Mouse (Mus musculus) CH12.LX (cell line): ENCODE results near the gene Hcn4. TPM values are rescaled to one million over a fixed set of nuclear protein-coding genes. Genes with fewer than 3 reads are reported as not detected.

Experiments used
- DNase-seq: peaks from one replicate; pipeline ENCODE4 v3.0.0-alpha.2; 2013; ENCODE audit errors: extremely low read depth
- H3K27ac ChIP-seq: 2 replicates; pipeline ENCODE4 v1.5.1; 2012; ENCODE audit warnings: low read depth, mild to moderate bottlenecking, control low read depth, moderate library complexity; ENCODE audit not compliant: insufficient read depth
- H3K27me3 ChIP-seq: replicated peaks from 2 replicates; pipeline ENCODE3; 2012; ENCODE audit warnings: inconsistent platforms
- H3K36me3 ChIP-seq, 2 experiments: replicated peaks in 1 of 2; 2 replicates each; pipeline versions ENCODE3 to v1.6.1; 2012; ENCODE audit warnings: inconsistent platforms in 1 of 2, low read length in 1 of 2, mild to moderate bottlenecking in 1 of 2, mixed read lengths in 1 of 2, moderate library complexity in 1 of 2; ENCODE audit not compliant: control insufficient read depth in 1 of 2, insufficient read depth in 1 of 2
- H3K4me1 ChIP-seq, 2 experiments: 2 replicates each; pipeline ENCODE4 v1.6.1; 2012; ENCODE audit warnings: inconsistent platforms in 1 of 2, moderate library complexity in 1 of 2; ENCODE audit not compliant: insufficient read depth in 2 of 2, control insufficient read depth in 1 of 2
- H3K4me2 ChIP-seq: 2 replicates; pipeline ENCODE4 v1.6.1; 2012; ENCODE audit warnings: low read depth, mild to moderate bottlenecking, control low read depth; ENCODE audit not compliant: poor library complexity, insufficient read depth, severe bottlenecking
- H3K4me3 ChIP-seq, 3 experiments: fragments of 150-350 bp in 1 of 3; sonication (generic) in 1 of 3; replicated peaks in 1 of 3; 2 replicates each; pipeline versions ENCODE3 to v1.5.1; 2011 to 2012; ENCODE audit warnings: low read depth in 2 of 3, low read length in 2 of 3, mild to moderate bottlenecking in 2 of 3, moderate library complexity in 2 of 3, control low read depth in 1 of 3, improper control_type of control experiment in 1 of 3, inconsistent platforms in 1 of 3, mixed read lengths in 1 of 3; ENCODE audit not compliant: poor library complexity in 1 of 3
- H3K79me2 ChIP-seq: replicated peaks from 2 replicates; pipeline ENCODE4 v1.6.1; 2012; ENCODE audit warnings: mild to moderate bottlenecking, moderate library complexity; ENCODE audit not compliant: control insufficient read depth, poor library complexity, insufficient read depth, severe bottlenecking; ENCODE audit errors: extremely low read depth
- H3K9ac ChIP-seq: 2 replicates; pipeline ENCODE4 v1.6.1; 2012; ENCODE audit warnings: low read depth, mild to moderate bottlenecking, control low read depth, moderate library complexity; ENCODE audit not compliant: insufficient read depth
- H3K9me3 ChIP-seq: replicated peaks from 2 replicates; pipeline ENCODE3; 2012; ENCODE audit warnings: low read length, inconsistent platforms, mixed read lengths
- BHLHE40 ChIP-seq: IDR thresholded peaks from 2 replicates; pipeline ENCODE4 v1.6.1; 2011; ENCODE audit warnings: mild to moderate bottlenecking, low read depth, low read length, improper control_type of control experiment
- CHD1 ChIP-seq: IDR thresholded peaks from 2 replicates; pipeline ENCODE4 v1.6.1; 2012; ENCODE audit warnings: low read depth, low read length, improper control_type of control experiment, inconsistent platforms
- CHD2 ChIP-seq: IDR thresholded peaks from 2 replicates; pipeline ENCODE4 v1.6.1; 2011; ENCODE audit warnings: low read length, improper control_type of control experiment
- CTCF ChIP-seq, 2 experiments: IDR thresholded peaks in 1 of 2; conservative IDR thresholded peaks in 1 of 2; 2 replicates each; pipeline ENCODE4 v1.5.1; 2011 to 2012; ENCODE audit warnings: low read depth in 2 of 2, low read length in 2 of 2, improper control_type of control experiment in 1 of 2, inconsistent platforms in 1 of 2, mild to moderate bottlenecking in 1 of 2, moderate library complexity in 1 of 2
- ELF1 ChIP-seq: IDR thresholded peaks from 2 replicates; pipeline ENCODE4 v1.6.1; 2014; ENCODE audit warnings: low read depth, mild to moderate bottlenecking, inconsistent platforms, low read length, improper control_type of control experiment
- EP300 ChIP-seq: IDR thresholded peaks from 2 replicates; pipeline ENCODE4 v1.6.1; 2011; ENCODE audit warnings: low read length, improper control_type of control experiment
- ETS1 ChIP-seq: conservative IDR thresholded peaks from 2 replicates; pipeline ENCODE4 v1.6.1; 2012; ENCODE audit warnings: low read depth, mild to moderate bottlenecking, inconsistent platforms, low read length, improper control_type of control experiment, moderate library complexity
- HCFC1 ChIP-seq: IDR thresholded peaks from 2 replicates; pipeline ENCODE4 v1.6.1; 2012; ENCODE audit warnings: low read depth, mild to moderate bottlenecking, inconsistent platforms, low read length, improper control_type of control experiment
- IRF4 ChIP-seq: IDR thresholded peaks from 2 replicates; pipeline ENCODE4 v1.6.1; 2014; ENCODE audit warnings: low read depth, mild to moderate bottlenecking, inconsistent platforms, low read length, improper control_type of control experiment
- JUN ChIP-seq: IDR thresholded peaks from 2 replicates; pipeline ENCODE4 v1.6.1; 2011; ENCODE audit warnings: low read depth, mild to moderate bottlenecking, low read length, improper control_type of control experiment, moderate library complexity; ENCODE audit not compliant: insufficient read depth
- KAT2A ChIP-seq: IDR thresholded peaks from 2 replicates; pipeline ENCODE4 v1.6.1; 2012; ENCODE audit warnings: low read length, improper control_type of control experiment, inconsistent platforms; ENCODE audit not compliant: insufficient replicate concordance
- MAX ChIP-seq: IDR thresholded peaks from 2 replicates; pipeline ENCODE4 v1.6.1; 2011; ENCODE audit warnings: low read length, improper control_type of control experiment
- MAZ ChIP-seq: IDR thresholded peaks from 2 replicates; pipeline ENCODE4 v1.6.1; 2012; ENCODE audit warnings: low read depth, mild to moderate bottlenecking, inconsistent platforms, low read length, improper control_type of control experiment, moderate library complexity
- MEF2A ChIP-seq: IDR thresholded peaks from 2 replicates; pipeline ENCODE4 v1.6.1; 2014; ENCODE audit warnings: low read depth, mild to moderate bottlenecking, inconsistent platforms, low read length, improper control_type of control experiment, borderline replicate concordance
- MYC ChIP-seq: IDR thresholded peaks from 2 replicates; pipeline ENCODE4 v1.6.1; 2011; ENCODE audit warnings: low read depth, mild to moderate bottlenecking, improper control_type of control experiment, low read length
- NELFE ChIP-seq: IDR thresholded peaks from 2 replicates; pipeline ENCODE4 v1.6.1; 2011; ENCODE audit warnings: low read depth, low read length, improper control_type of control experiment
- RAD21 ChIP-seq: IDR thresholded peaks from 2 replicates; pipeline ENCODE4 v1.6.1; 2011; ENCODE audit warnings: low read depth, mild to moderate bottlenecking, low read length, improper control_type of control experiment, moderate library complexity
- RCOR1 ChIP-seq: conservative IDR thresholded peaks from 2 replicates; pipeline ENCODE4 v1.6.1; 2012; ENCODE audit warnings: low read depth, mild to moderate bottlenecking, inconsistent platforms, low read length, improper control_type of control experiment
- SIN3A ChIP-seq: IDR thresholded peaks from 2 replicates; pipeline ENCODE4 v1.6.1; 2012; ENCODE audit warnings: low read length, improper control_type of control experiment, inconsistent platforms
- SMC3 ChIP-seq: IDR thresholded peaks from 2 replicates; pipeline ENCODE4 v1.6.1; 2011; ENCODE audit warnings: low read depth, low read length, improper control_type of control experiment
- TCF12 ChIP-seq: IDR thresholded peaks from 2 replicates; pipeline ENCODE4 v1.6.1; 2014; ENCODE audit warnings: low read depth, mild to moderate bottlenecking, inconsistent platforms, low read length, improper control_type of control experiment
- UBTF ChIP-seq: IDR thresholded peaks from 2 replicates; pipeline ENCODE4 v1.6.1; 2012; ENCODE audit warnings: low read depth, mild to moderate bottlenecking, inconsistent platforms, low read length, improper control_type of control experiment, moderate library complexity
- USF1 ChIP-seq: IDR thresholded peaks from 2 replicates; pipeline ENCODE4 v1.6.1; 2014; ENCODE audit warnings: low read depth, mild to moderate bottlenecking, inconsistent platforms, low read length, improper control_type of control experiment
- USF2 ChIP-seq: conservative IDR thresholded peaks from 2 replicates; pipeline ENCODE4 v1.6.1; 2011; ENCODE audit warnings: low read depth, low read length, improper control_type of control experiment
- ZC3H11A ChIP-seq: IDR thresholded peaks from 2 replicates; pipeline ENCODE4 v1.6.1; 2012; ENCODE audit warnings: low read depth, mild to moderate bottlenecking, inconsistent platforms, low read length, improper control_type of control experiment
- ZMIZ1 ChIP-seq: IDR thresholded peaks from 2 replicates; pipeline ENCODE4 v1.6.1; 2012; ENCODE audit warnings: low read depth, mild to moderate bottlenecking, inconsistent platforms, low read length, improper control_type of control experiment
- dilution Hi-C: fragments of 300-500 bp; cut with MboI; formaldehyde crosslinking; loops from 2 replicates; pipeline ENCODE4 v1.14.3; 2020; ENCODE audit warnings: low sequenced_read_pairs; ENCODE audit not compliant: extremely low pct_unique_long_range_greater_than_20kb, extremely low pct_ligation_motif_present
- in situ Hi-C: fragments of 300-500 bp; cut with MboI; formaldehyde crosslinking; loops from 3 replicates; pipeline ENCODE4 v1.14.3; 2019; ENCODE audit warnings: low sequenced_read_pairs, low pct_ligation_motif_present, low pct_unique_long_range_greater_than_20kb, mixed read lengths
- polyA plus RNA-seq: library from polyadenylated mRNA; unstranded; fragments of >175 nt; gene quantifications from 2 replicates; pipeline ENCODE4 v1.2.1, GENCODE M21; 2012; ENCODE audit warnings: low read depth; ENCODE audit not compliant: insufficient read length
- total RNA-seq, 2 experiments: library from RNA; depleted of rRNA; stranded (reverse); fragments of 300-350 nt in 1 of 2; fragments of >200 nt in 1 of 2; gene quantifications; 2 replicates each; pipeline ENCODE4 v1.2.3; 2012 to 2014

Hcn4 gene
- total and polyA plus RNA-seq, 3 experiments = 0.04 TPM; not detected in 2

DNA sequence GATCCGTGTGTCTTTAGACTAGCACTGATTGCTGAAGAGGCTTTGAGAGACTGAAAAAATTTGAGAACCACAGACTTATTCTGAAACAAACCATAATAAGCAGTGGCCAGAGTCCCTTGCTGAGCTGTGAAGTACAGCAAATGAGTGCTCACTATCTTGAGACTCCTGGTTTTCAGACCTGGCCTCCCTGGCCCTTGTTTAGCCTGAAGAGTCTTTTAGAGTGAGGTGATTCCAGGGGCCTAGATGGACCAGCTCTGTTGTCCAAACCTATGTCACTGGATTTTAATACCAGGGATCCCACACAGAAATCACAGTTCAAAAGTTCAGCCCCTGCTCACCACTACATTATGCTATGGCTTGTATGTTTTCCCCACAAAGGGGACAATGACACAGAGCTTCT, 56.6 kb downstream of the Hcn4 start:
- no peak overlapping the region for H3K4me2 ChIP-seq
- H3K79me2 ChIP-seq = no peaks in the 10 kb centered on the region
- in situ Hi-C loops (loop anchor here (10.0 kb wide), 1 partner anchor 335 kb away; no protein-coding TSS in a partner anchor), dilution Hi-C loops (no loop called here)
- H3K36me3 ChIP-seq = peaks cover 0 to 2% of the 10 kb centered on the region in 2 experiments
- H3K27ac ChIP-seq = no peak overlapping the region
- no peak overlapping the region for H3K4me3 ChIP-seq
- H3K9me3 ChIP-seq = no peaks in the 10 kb centered on the region
- no peaks in the 10 kb centered on the region for H3K27me3 ChIP-seq
- TF ChIP-seq CHD2 = no peak
- no peak for TF ChIP-seq CTCF (conservative IDR thresholded peaks at IDR 0.05 in 1 of 2, IDR thresholded peaks at IDR 0.05 in 1 of 2; ENCODE audit: low read depth in 2 of 2, low read length in 2 of 2)
- no peak for TF ChIP-seq USF2
- TF ChIP-seq TCF12 = no peak
- no peak for TF ChIP-seq SMC3
- TF ChIP-seq SIN3A = no peak
- no peak for TF ChIP-seq MYC
- TF ChIP-seq MAX = no peak
- no peak for TF ChIP-seq UBTF
- no peak for TF ChIP-seq USF1
- TF ChIP-seq IRF4 = no peak
- no peak for TF ChIP-seq ZC3H11A
- no peak for TF ChIP-seq EP300
- TF ChIP-seq RCOR1 = no peak
- TF ChIP-seq RAD21 = no peak
- DNase-seq = no peak
- H3K9ac ChIP-seq = no peak overlapping the region
- peaks cover 0 to 2% of the 10 kb centered on the region in 2 experiments; a peak in 1 of 4 replicates for H3K4me1 ChIP-seq

DNA sequence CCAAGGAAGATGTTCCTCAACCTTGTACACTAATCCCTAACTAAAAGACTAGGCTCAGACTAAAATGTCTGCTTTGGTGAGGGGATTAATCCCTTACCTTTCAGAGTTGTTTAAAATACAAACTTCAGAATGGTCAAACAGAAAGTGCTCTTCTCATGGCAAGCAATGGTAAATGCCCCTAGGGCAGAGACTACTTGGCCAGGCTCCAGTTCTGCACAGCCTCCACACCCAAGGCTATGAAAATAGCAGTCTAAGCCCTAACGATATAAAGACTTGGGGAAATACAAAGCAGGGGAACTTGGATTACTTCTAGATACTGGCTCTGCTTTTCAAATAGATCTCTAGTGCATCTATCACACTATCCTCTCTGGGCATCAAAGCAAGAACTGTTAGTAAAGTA, 59.5 kb downstream of the Hcn4 start:
- Histone ChIP-seq H3K9me3 (no peaks in the 10 kb centered on the region), H3K4me1 (peaks cover 3 to 13% of the 10 kb centered on the region in 2 experiments; a peak in 3 of 4 replicates), H3K36me3 (no peaks in the 10 kb centered on the region), H3K27me3 (no peaks in the 10 kb centered on the region), H3K27ac (no peak overlapping the region), H3K4me2 (no peak overlapping the region), H3K9ac (no peak overlapping the region), H3K4me3 (no peak overlapping the region), H3K79me2 (no peaks in the 10 kb centered on the region)
- dilution Hi-C loops = no loop called here
- TF ChIP-seq CHD2 = no peak
- TF ChIP-seq BHLHE40 = no peak
- TF ChIP-seq MAZ = no peak
- no peak for TF ChIP-seq SMC3
- TF ChIP-seq ZMIZ1 = no peak
- TF ChIP-seq USF1 = no peak
- no peak for TF ChIP-seq HCFC1
- TF ChIP-seq ETS1 = no peak
- no peak for TF ChIP-seq CTCF (conservative IDR thresholded peaks at IDR 0.05 in 1 of 2, IDR thresholded peaks at IDR 0.05 in 1 of 2; ENCODE audit: low read depth in 2 of 2, low read length in 2 of 2)
- no peak for TF ChIP-seq KAT2A
- no peak for TF ChIP-seq JUN
- no peak for TF ChIP-seq MEF2A
- TF ChIP-seq MAX = no peak
- no peak for TF ChIP-seq NELFE
- no peak for TF ChIP-seq MYC
- no peak for TF ChIP-seq CHD1
- TF ChIP-seq ELF1 = no peak
- no peak for TF ChIP-seq RAD21
- TF ChIP-seq IRF4 = no peak
- TF ChIP-seq EP300 = no peak
- in situ Hi-C loops = no loop called here
- no peak for DNase-seq
